Mouse (Mus musculus) cerebellum, postnatal 4 days (tissue): ENCODE measurements around the gene Coil.
"Not testable (repeated sequence)": the region's sequence is repeated elsewhere in the genome, so short reads cannot be mapped to it uniquely, and the experiment has no call there.

Experiments used
- DNase-seq, 2 experiments: peaks; one replicate each; pipeline ENCODE4 v3.0.0; 2022; ENCODE audit warnings: low spot score in 2 of 2, mixed read lengths in 1 of 2

Coil gene

DNA sequence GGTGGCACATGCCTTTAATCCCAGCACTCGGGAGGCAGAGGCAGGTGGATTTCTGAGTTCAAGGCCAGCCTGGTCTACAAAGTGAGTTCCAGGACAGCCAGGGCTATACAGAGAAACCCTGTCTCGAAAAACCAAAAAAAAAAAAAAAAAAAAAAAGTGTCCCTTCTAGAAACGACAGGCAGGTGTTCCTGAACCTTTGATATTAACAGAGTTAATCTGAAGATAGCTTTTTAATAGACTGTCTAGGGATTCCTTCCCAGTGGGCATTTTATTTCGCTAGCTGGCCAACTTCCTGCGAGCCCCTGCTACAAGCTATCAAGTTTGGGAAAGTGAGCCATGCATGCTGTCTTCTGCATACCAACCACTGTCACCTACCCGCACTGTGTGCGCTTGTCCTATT, 71.0 kb downstream of the Coil start:
- not testable (repeated sequence) for DNase-seq
